Mouse (Mus musculus) heart, postnatal 0 days (tissue): ENCODE data around the gene Cops4.

ENCODE experiments used
- CTCF ChIP-seq: IDR thresholded peaks from 2 replicates; pipeline ENCODE4 v1.5.1; 2016; ENCODE audit warnings: antibody characterized with exemption, control low read depth, low read depth
- EP300 ChIP-seq: IDR thresholded peaks from 2 replicates; pipeline ENCODE4 v1.6.1; 2016; ENCODE audit warnings: antibody characterized with exemption, low read depth

GRCm38 (mm10) chr5:100512576-100512975, 5.5 kb upstream of the Cops4 start:
- TF ChIP-seq EP300: no peak
- no peak for TF ChIP-seq CTCF
